Mouse (Mus musculus): ENCODE measurements around the gene Nsg1.

The Nsg1 gene

GRCm38 (mm10) chr5:38140893-38141292 is 18.8 kb downstream of the Nsg1 start:
- no peak for DNase-seq (ENCODE audit: low read depth)

GRCm38 (mm10) chr5:38137163-38137562 is 22.5 kb downstream of the Nsg1 start:
- DNase-seq (ENCODE audit: low read depth) = no peak

GRCm38 (mm10) chr5:38136247-38136646 is 23.5 kb downstream of the Nsg1 start:
- no peak for DNase-seq (ENCODE audit: low read depth)

GRCm38 (mm10) chr5:38129339-38129738 is 30.4 kb downstream of the Nsg1 start:
- no peak for DNase-seq (ENCODE audit: low read depth)

- no peak for DNase-seq (ENCODE audit: low read depth)
Measured at GRCm38 (mm10) chr5:38126519-38127306, 33.0 kb downstream of the Nsg1 start.

- no peak for DNase-seq (ENCODE audit: low read depth)
Measured at GRCm38 (mm10) chr5:38121699-38122098, 38.0 kb downstream of the Nsg1 start.

- DNase-seq (ENCODE audit: low read depth) = no peak
Measured at GRCm38 (mm10) chr5:38119268-38119667, 40.4 kb downstream of the Nsg1 start.

- DNase-seq (ENCODE audit: low read depth) = no peak
Measured at GRCm38 (mm10) chr5:38117056-38117455, 42.7 kb downstream of the Nsg1 start.

- DNase-seq (ENCODE audit: low read depth) = no peak
Measured at GRCm38 (mm10) chr5:38114526-38114925, 45.2 kb downstream of the Nsg1 start.

GRCm38 (mm10) chr5:38106807-38107206 is 52.9 kb downstream of the Nsg1 start:
- no peak for DNase-seq (ENCODE audit: low read depth)

GRCm38 (mm10) chr5:38106080-38106697 is 53.5 kb downstream of the Nsg1 start:
- DNase-seq (ENCODE audit: low read depth) = no peak

- DNase-seq (ENCODE audit: low read depth) = no peak
Measured at GRCm38 (mm10) chr5:38102945-38103344, 56.8 kb downstream of the Nsg1 start.

- no peak for DNase-seq (ENCODE audit: low read depth)
Measured at GRCm38 (mm10) chr5:38099139-38099676, 60.5 kb downstream of the Nsg1 start.

- no peak for DNase-seq (ENCODE audit: low read depth)
Measured at GRCm38 (mm10) chr5:38097501-38098093, 62.1 kb downstream of the Nsg1 start.

- no peak for DNase-seq (ENCODE audit: low read depth)
Measured at GRCm38 (mm10) chr5:38094331-38094730, 65.4 kb downstream of the Nsg1 start.

GRCm38 (mm10) chr5:38091966-38092304 is 67.8 kb downstream of the Nsg1 start:
- no peak for DNase-seq (ENCODE audit: low read depth)

- no peak for DNase-seq (ENCODE audit: low read depth)
Measured at GRCm38 (mm10) chr5:38091046-38091965, 68.4 kb downstream of the Nsg1 start.

GRCm38 (mm10) chr5:38090581-38090980 is 69.1 kb downstream of the Nsg1 start:
- no peak for DNase-seq (ENCODE audit: low read depth)

- DNase-seq (ENCODE audit: low read depth) = peak; percentile 84
Measured at GRCm38 (mm10) chr5:38090111-38090510, 69.6 kb downstream of the Nsg1 start.

Measured in fibroblast of lung, adult 2 months (primary cell).